Mouse (Mus musculus): ENCODE data around the gene Clca3b. TPM values are rescaled to one million over a fixed set of nuclear protein-coding genes. Genes with fewer than 3 reads are reported as not detected.
"Not testable (repeated sequence)": the region's sequence is repeated elsewhere in the genome, so short reads cannot be mapped to it uniquely, and the experiment has no call there.

Clca3b gene
- polyA plus RNA-seq, 2 experiments, result not detected

GRCm38 (mm10) chr3:144849584-144849983 lies 427 bp upstream of the Clca3b start:
- ATAC-seq (ENCODE audit: low FRiP score, low read depth), result no peak
- Histone ChIP-seq H3K4me2 (replicated peaks; ENCODE audit: low read depth, low read length, severe bottlenecking) (no peak overlapping the region), H3K4me3 (replicated peaks; ENCODE audit: low read length) (no peak overlapping the region), H3K9me3 (ENCODE audit: control insufficient read depth, low read length) (no peaks in the 10 kb centered on the region), H3K27me3 (ENCODE audit: control insufficient read depth, insufficient read depth, low read length) (no peaks in the 10 kb centered on the region), H3K27ac (replicated peaks; ENCODE audit: low read depth, low read length) (no peak overlapping the region), H3K9ac (ENCODE audit: low read depth, low read length, severe bottlenecking) (no peak overlapping the region), H3K36me3 (ENCODE audit: control insufficient read depth, insufficient read depth, low read length) (no peaks in the 10 kb centered on the region), H3K4me1 (ENCODE audit: control insufficient read depth, insufficient read depth, low read length) (no peaks in the 10 kb centered on the region)
- 27% methylated on average over 4 of the region's 4 CpGs for WGBS
- no peak for TF ChIP-seq POLR2A (IDR thresholded peaks at IDR 0.05; ENCODE audit: borderline replicate concordance, extremely low read depth, insufficient read depth, insufficient read length)
- DNase-seq (ENCODE audit: low spot score), result no peak

DNA sequence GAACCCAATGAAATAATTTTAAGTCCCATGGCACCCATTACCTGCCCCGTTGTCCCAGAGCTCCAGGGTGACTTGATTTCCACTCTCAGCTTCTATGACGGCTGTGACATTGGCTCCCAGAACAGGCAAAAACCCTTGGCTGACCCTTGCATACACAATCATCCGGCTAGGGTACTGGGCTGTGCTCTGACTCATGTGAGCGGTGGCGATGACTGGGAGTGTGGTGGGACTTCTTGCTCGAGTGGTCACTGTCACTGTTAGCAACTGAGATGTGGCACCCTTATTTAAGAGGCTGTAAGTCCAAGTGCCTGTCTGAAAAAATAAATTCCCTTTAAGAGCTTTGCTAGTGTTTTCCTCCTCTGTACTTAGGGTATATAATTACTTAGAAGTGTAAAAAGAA lies 21.9 kb downstream of the Clca3b start:
- Histone ChIP-seq H3K27me3 (ENCODE audit: control insufficient read depth, insufficient read depth, low read length) (no peaks in the 10 kb centered on the region), H3K9ac (ENCODE audit: low read depth, low read length, severe bottlenecking) (no peak overlapping the region), H3K4me2 (replicated peaks; ENCODE audit: low read depth, low read length, severe bottlenecking) (no peak overlapping the region), H3K9me3 (ENCODE audit: control insufficient read depth, low read length) (no peaks in the 10 kb centered on the region), H3K4me3 (replicated peaks; ENCODE audit: low read length) (no peak overlapping the region), H3K4me1 (ENCODE audit: control insufficient read depth, insufficient read depth, low read length) (no peaks in the 10 kb centered on the region), H3K36me3 (ENCODE audit: control insufficient read depth, insufficient read depth, low read length) (no peaks in the 10 kb centered on the region), H3K27ac (replicated peaks; ENCODE audit: low read depth, low read length) (no peak overlapping the region)
- DNase-seq (ENCODE audit: low spot score) (no peak), ATAC-seq (ENCODE audit: low FRiP score, low read depth) (no peak)
- no peak for TF ChIP-seq POLR2A (IDR thresholded peaks at IDR 0.05; ENCODE audit: borderline replicate concordance, extremely low read depth, insufficient read depth, insufficient read length)
- 82% methylated on average over 6 of the region's 6 CpGs for WGBS

DNA sequence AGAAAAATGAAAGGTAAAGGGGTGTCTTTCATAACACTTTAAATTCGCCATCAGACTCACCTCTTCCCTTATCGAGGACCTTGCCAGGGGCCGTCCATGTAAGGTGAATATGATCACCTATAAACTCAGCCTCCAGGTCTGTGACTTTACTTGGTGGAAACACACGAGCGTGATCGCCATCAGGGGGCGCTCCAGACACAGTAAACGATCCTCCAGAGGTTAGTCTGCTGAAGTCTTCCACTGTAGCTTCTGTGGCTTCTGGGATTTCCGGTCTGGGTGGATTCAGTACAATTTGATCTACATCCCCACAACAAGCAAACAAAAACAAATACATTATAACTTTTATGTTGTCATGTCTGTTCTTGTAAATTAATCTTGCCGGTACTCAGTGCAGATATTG lies 24.0 kb downstream of the Clca3b start:
- Histone ChIP-seq H3K36me3 (ENCODE audit: control insufficient read depth, insufficient read depth, low read length) (no peaks in the 10 kb centered on the region), H3K4me2 (replicated peaks; ENCODE audit: low read depth, low read length, severe bottlenecking) (no peak overlapping the region), H3K9me3 (ENCODE audit: control insufficient read depth, low read length) (no peaks in the 10 kb centered on the region), H3K4me1 (ENCODE audit: control insufficient read depth, insufficient read depth, low read length) (no peaks in the 10 kb centered on the region), H3K27me3 (ENCODE audit: control insufficient read depth, insufficient read depth, low read length) (no peaks in the 10 kb centered on the region), H3K4me3 (replicated peaks; ENCODE audit: low read length) (no peak overlapping the region), H3K27ac (replicated peaks; ENCODE audit: low read depth, low read length) (no peak overlapping the region), H3K9ac (ENCODE audit: low read depth, low read length, severe bottlenecking) (no peak overlapping the region)
- DNase-seq (ENCODE audit: low spot score) (peak; percentile 82), ATAC-seq (ENCODE audit: low FRiP score, low read depth) (no peak; the same call in 1 of the 2 replicates)
- TF ChIP-seq POLR2A (IDR thresholded peaks at IDR 0.05; ENCODE audit: borderline replicate concordance, extremely low read depth, insufficient read depth, insufficient read length), result no peak
- WGBS, result 16% methylated on average over 10 of the region's 10 CpGs

DNA sequence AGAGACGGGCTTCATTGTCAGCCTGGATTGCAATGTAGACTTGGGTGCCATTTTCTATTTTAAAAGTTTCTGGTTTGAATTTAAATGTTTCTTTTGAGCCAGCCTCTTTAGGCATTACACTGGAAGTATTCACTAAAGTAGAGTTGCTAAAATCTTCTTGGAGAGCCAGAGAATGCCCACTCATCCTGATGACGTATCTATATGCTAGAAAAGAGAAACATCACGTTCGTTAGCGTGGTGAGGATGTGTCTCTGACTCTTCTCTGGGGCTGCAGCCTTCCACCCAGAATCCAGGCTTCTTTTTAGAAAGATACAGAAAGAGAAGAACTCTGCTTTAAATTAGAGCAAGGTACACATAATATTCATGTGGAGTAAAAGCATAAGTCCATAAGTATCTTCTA lies 25.8 kb downstream of the Clca3b start:
- Histone ChIP-seq H3K27ac (replicated peaks; ENCODE audit: low read depth, low read length) (no peak overlapping the region), H3K27me3 (ENCODE audit: control insufficient read depth, insufficient read depth, low read length) (no peaks in the 10 kb centered on the region), H3K36me3 (ENCODE audit: control insufficient read depth, insufficient read depth, low read length) (no peaks in the 10 kb centered on the region), H3K4me3 (replicated peaks; ENCODE audit: low read length) (no peak overlapping the region), H3K9ac (ENCODE audit: low read depth, low read length, severe bottlenecking) (no peak overlapping the region), H3K9me3 (ENCODE audit: control insufficient read depth, low read length) (no peaks in the 10 kb centered on the region), H3K4me2 (replicated peaks; ENCODE audit: low read depth, low read length, severe bottlenecking) (no peak overlapping the region), H3K4me1 (ENCODE audit: control insufficient read depth, insufficient read depth, low read length) (no peaks in the 10 kb centered on the region)
- no peak for ATAC-seq (ENCODE audit: low FRiP score, low read depth)
- DNase-seq (ENCODE audit: low spot score), result no peak
- 75% methylated on average over 5 of the region's 5 CpGs for WGBS
- no peak for TF ChIP-seq POLR2A (IDR thresholded peaks at IDR 0.05; ENCODE audit: borderline replicate concordance, extremely low read depth, insufficient read depth, insufficient read length)

DNA sequence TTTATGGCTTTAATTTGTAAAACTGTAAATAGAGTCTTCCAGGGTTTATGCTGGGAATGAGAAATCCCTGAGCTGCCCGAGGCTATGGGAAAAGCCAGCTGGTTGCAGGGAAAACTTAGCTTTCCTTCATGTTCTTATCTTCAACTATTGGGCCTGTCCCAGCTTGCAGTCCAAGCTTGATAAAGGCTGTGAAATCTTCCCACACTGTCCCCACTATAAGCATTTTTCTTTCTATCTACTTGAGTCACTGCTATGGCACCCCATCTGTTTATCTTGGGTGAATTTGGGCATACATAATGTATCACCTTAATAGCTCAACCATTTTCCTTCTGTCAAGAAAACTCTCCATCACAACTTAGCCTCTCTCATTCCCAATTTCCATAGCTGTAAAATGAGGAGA lies 28.5 kb downstream of the Clca3b start:
- 46% methylated on average over 1 of the region's 1 CpGs for WGBS
- ATAC-seq (ENCODE audit: low FRiP score, low read depth) (no peak), DNase-seq (ENCODE audit: low spot score) (no peak)
- Histone ChIP-seq H3K9ac (ENCODE audit: low read depth, low read length, severe bottlenecking) (no peak overlapping the region), H3K4me3 (replicated peaks; ENCODE audit: low read length) (no peak overlapping the region), H3K36me3 (ENCODE audit: control insufficient read depth, insufficient read depth, low read length) (no peaks in the 10 kb centered on the region), H3K4me2 (replicated peaks; ENCODE audit: low read depth, low read length, severe bottlenecking) (no peak overlapping the region), H3K4me1 (ENCODE audit: control insufficient read depth, insufficient read depth, low read length) (no peaks in the 10 kb centered on the region), H3K27ac (replicated peaks; ENCODE audit: low read depth, low read length) (no peak overlapping the region), H3K27me3 (ENCODE audit: control insufficient read depth, insufficient read depth, low read length) (no peaks in the 10 kb centered on the region), H3K9me3 (ENCODE audit: control insufficient read depth, low read length) (no peaks in the 10 kb centered on the region)
- no peak for TF ChIP-seq POLR2A (IDR thresholded peaks at IDR 0.05; ENCODE audit: borderline replicate concordance, extremely low read depth, insufficient read depth, insufficient read length)

GRCm38 (mm10) chr3:144819219-144819618 lies 29.9 kb downstream of the Clca3b start, which contains the start of gene Clca3a2:
Gene Clca3a2 (minus strand): TSS chr3:144819494.
- 88% methylated on average over 6 of the region's 6 CpGs for WGBS
- H3K4me2 ChIP-seq (replicated peaks; ENCODE audit: low read depth, low read length, severe bottlenecking); ATAC-seq (ENCODE audit: low FRiP score, low read depth); H3K36me3 ChIP-seq (ENCODE audit: control insufficient read depth, insufficient read depth, low read length); H3K4me3 ChIP-seq (replicated peaks; ENCODE audit: low read length); H3K9ac ChIP-seq (ENCODE audit: low read depth, low read length, severe bottlenecking); H3K9me3 ChIP-seq (ENCODE audit: control insufficient read depth, low read length); H3K27ac ChIP-seq (replicated peaks; ENCODE audit: low read depth, low read length); H3K27me3 ChIP-seq (ENCODE audit: control insufficient read depth, insufficient read depth, low read length); DNase-seq (ENCODE audit: low spot score); H3K4me1 ChIP-seq (ENCODE audit: control insufficient read depth, insufficient read depth, low read length): not testable (repeated sequence)

- not testable (repeated sequence) for H3K36me3 ChIP-seq (ENCODE audit: control insufficient read depth, insufficient read depth, low read length); H3K4me3 ChIP-seq (replicated peaks; ENCODE audit: low read length); DNase-seq (ENCODE audit: low spot score); ATAC-seq (ENCODE audit: low FRiP score, low read depth); H3K4me2 ChIP-seq (replicated peaks; ENCODE audit: low read depth, low read length, severe bottlenecking); H3K9me3 ChIP-seq (ENCODE audit: control insufficient read depth, low read length); H3K9ac ChIP-seq (ENCODE audit: low read depth, low read length, severe bottlenecking); H3K27me3 ChIP-seq (ENCODE audit: control insufficient read depth, insufficient read depth, low read length); H3K27ac ChIP-seq (replicated peaks; ENCODE audit: low read depth, low read length); H3K4me1 ChIP-seq (ENCODE audit: control insufficient read depth, insufficient read depth, low read length)
- 90% methylated on average over 6 of the region's 6 CpGs for WGBS
These were observed 35.8 kb downstream of the Clca3b start for GRCm38 (mm10) chr3:144813336-144813735.
